Mouse (Mus musculus) liver, embryonic 12.5 days (tissue): ENCODE measurements around the gene Rptor. TPM values are rescaled to one million over a fixed set of nuclear protein-coding genes. Genes with fewer than 3 reads are reported as not detected.

Experiments used
- ATAC-seq: fragments of 200-750 bp; cut with Nextera tagmentation; 2 replicates; pipeline ENCODE4 v1.8.0; 2017; ENCODE audit warnings: moderate number of reproducible peaks, mild to moderate bottlenecking, moderate library complexity
- H3K27ac ChIP-seq: fragments of 300-500 bp; sonication (generic); 2 replicates; pipeline ENCODE4 v1.5.1; 2016; ENCODE audit warnings: mild to moderate bottlenecking
- H3K27me3 ChIP-seq: fragments of 300-500 bp; sonication (generic); replicated peaks from 2 replicates; pipeline ENCODE4 v1.6.1; 2016; ENCODE audit warnings: mild to moderate bottlenecking, moderate library complexity
- H3K36me3 ChIP-seq: fragments of 300-500 bp; sonication (generic); 2 replicates; pipeline ENCODE4 v1.6.1; 2016; ENCODE audit warnings: mild to moderate bottlenecking, moderate library complexity
- H3K4me1 ChIP-seq: fragments of 300-500 bp; sonication (generic); 2 replicates; pipeline ENCODE4 v1.6.1; 2016
- H3K4me2 ChIP-seq: fragments of 300-500 bp; sonication (generic); 2 replicates; pipeline ENCODE4 v1.6.1; 2016; ENCODE audit warnings: mild to moderate bottlenecking, moderate library complexity
- H3K4me3 ChIP-seq: fragments of 300-500 bp; sonication (generic); 2 replicates; pipeline ENCODE4 v1.5.1; 2016; ENCODE audit warnings: mild to moderate bottlenecking, moderate library complexity
- H3K9ac ChIP-seq: fragments of 300-500 bp; sonication (generic); 2 replicates; pipeline ENCODE4 v1.6.1; 2016; ENCODE audit warnings: mild to moderate bottlenecking, moderate library complexity
- H3K9me3 ChIP-seq: fragments of 300-500 bp; sonication (generic); replicated peaks from 2 replicates; pipeline ENCODE4 v1.6.1; 2016; ENCODE audit warnings: mild to moderate bottlenecking, moderate library complexity
- WGBS: fragments of 180-500 bp; shearing (Covaris S2); methylation state at CpG from one replicate; pipeline ENCODE4 v1.1.7; 2016; ENCODE audit not compliant: insufficient replicate concordance; 5-methylcytosine and 5-hydroxymethylcytosine counted together
- polyA plus RNA-seq: library from polyadenylated mRNA; unstranded; fragments of >200 nt; fragmentation: Nextera tagmentation; extraction: Ambion mirVana; gene quantifications from 2 replicates; pipeline ENCODE4 v1.2.1, GENCODE M21; 2016

Gene Rptor
- polyA plus RNA-seq, 1 experiment from 2014 or later, result 11.3 TPM

DNA sequence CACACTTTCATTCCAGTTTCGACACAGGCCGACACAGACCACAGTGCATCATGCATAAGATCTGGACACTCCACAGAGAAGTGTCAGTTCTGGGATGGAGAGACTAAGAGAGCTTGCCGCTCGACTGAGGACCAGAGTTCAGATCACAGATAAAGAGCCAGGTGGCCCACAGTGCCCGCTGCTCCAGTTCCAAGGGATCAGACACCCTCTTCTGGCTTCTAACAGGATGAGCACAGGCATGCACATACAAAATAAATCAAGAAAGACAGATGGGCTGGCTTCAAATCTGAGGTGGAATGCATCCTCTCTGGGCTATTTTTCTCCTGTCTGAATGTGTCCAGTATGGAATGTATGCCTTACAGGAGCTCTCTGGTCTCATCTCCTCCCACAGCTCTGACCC lies 324.1 kb downstream of the Rptor start:
- no peak overlapping the region for H3K27ac ChIP-seq
- no peak overlapping the region for H3K4me2 ChIP-seq
- 0 out of 2 replicates have a peak, but pooled peaks cover 4% of the 10 kb centered on the region for H3K9me3 ChIP-seq
- WGBS, result 64% methylated on average over 5 of the region's 5 CpGs
- H3K4me1 ChIP-seq, result peaks cover 5% of the 10 kb centered on the region; the same call in 1 of the 2 replicates
- H3K36me3 ChIP-seq, result no peaks in the 10 kb centered on the region
- no peak overlapping the region for H3K9ac ChIP-seq
- H3K27me3 ChIP-seq, result no peaks in the 10 kb centered on the region
- no peak for ATAC-seq
- H3K4me3 ChIP-seq, result no peak overlapping the region

GRCm38 (mm10) chr11:119928023-119928681 lies 325.4 kb downstream of the Rptor start:
- peak overlapping the region; percentile 22 for H3K4me3 ChIP-seq
- H3K9me3 ChIP-seq, result 0 out of 2 replicates have a peak, but pooled peaks cover 4% of the 10 kb centered on the region
- ATAC-seq, result no peak
- H3K36me3 ChIP-seq, result no peaks in the 10 kb centered on the region
- 17% methylated on average over 16 of the region's 16 CpGs for WGBS
- H3K27ac ChIP-seq, result no peak overlapping the region
- no peaks in the 10 kb centered on the region for H3K27me3 ChIP-seq
- H3K4me1 ChIP-seq, result peaks cover 5% of the 10 kb centered on the region; the same call in 1 of the 2 replicates
- H3K4me2 ChIP-seq, result peak overlapping the region; percentile 49
- 0 out of 2 replicates have a peak overlapping the region, but pooled peaks have one; percentile 3 for H3K9ac ChIP-seq

DNA sequence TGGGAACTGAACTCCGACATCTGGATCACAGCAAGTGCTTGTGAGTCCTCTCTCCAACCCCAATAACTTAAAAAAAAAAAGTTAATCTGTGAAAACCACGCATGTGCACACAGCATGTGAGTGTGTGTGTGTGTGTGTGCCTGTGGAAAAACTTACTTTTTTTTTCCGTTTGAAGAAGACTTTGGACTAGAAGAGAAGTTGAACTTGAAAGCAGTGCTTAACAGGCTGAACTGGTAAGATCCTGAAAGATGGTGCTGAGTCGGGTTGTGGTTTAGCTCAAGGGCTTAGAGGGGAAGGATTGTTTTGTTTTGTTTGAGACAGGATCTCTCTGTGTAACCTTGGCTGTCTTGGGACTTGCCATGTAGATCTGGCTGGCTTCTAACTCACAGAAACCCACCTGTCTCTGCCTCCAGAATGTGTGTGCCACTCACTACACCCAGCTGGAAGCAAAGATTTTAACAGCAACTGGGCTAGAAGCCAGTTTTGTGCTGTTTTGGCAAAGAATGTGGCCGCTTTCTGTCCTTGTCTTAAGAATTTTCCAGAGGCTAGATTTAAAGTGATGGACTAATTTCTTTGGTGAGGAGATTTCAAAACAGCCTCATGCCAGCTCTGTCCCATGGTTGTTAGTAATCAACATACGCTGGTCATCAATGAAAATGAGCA lies 327.0 kb downstream of the Rptor start:
- Histone ChIP-seq H3K9ac (no peak overlapping the region), H3K4me2 (no peak overlapping the region), H3K36me3 (no peaks in the 10 kb centered on the region), H3K9me3 (0 out of 2 replicates have a peak, but pooled peaks cover 4% of the 10 kb centered on the region), H3K27me3 (no peaks in the 10 kb centered on the region), H3K4me1 (peaks cover 5% of the 10 kb centered on the region; the same call in 1 of the 2 replicates), H3K4me3 (no peak overlapping the region), H3K27ac (no peak overlapping the region)
- WGBS, result 60% methylated on average over 6 of the region's 6 CpGs
- ATAC-seq, result no peak

DNA sequence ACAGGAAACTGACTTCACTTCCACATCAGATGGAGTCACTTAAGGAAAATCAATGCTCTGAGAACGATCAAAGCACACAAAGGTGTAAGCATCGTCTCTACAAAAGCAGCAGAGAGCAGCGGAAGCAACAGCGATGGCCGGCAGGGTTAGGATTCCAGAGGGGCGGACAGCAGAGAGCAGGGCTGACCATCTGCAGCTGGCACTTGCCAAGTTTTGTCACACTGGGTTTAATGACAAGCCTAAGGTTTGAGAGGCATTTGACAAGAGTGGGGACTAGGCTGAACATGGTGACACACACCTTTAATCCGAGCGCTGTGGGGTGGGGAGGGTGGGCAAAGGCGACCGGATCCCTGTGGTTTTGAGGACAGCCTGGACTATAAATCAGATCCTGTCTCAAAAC lies 329.1 kb downstream of the Rptor start:
- WGBS, result 63% methylated on average over 10 of the region's 10 CpGs
- 0 out of 2 replicates have a peak, but pooled peaks cover 4% of the 10 kb centered on the region for H3K9me3 ChIP-seq

GRCm38 (mm10) chr11:119933142-119933541 lies 330.4 kb downstream of the Rptor start:
- peaks cover 26% of the 10 kb centered on the region for H3K4me1 ChIP-seq
- H3K27ac ChIP-seq, result no peak overlapping the region
- H3K27me3 ChIP-seq, result peaks cover 16% of the 10 kb centered on the region
- no peak overlapping the region for H3K4me2 ChIP-seq
- 41% methylated on average over 4 of the region's 4 CpGs for WGBS
- no peak for ATAC-seq
- H3K9ac ChIP-seq, result no peak overlapping the region
- no peak overlapping the region for H3K4me3 ChIP-seq
- H3K36me3 ChIP-seq, result no peaks in the 10 kb centered on the region
- H3K9me3 ChIP-seq, result 0 out of 2 replicates have a peak, but pooled peaks cover 4% of the 10 kb centered on the region

More for the DNA sequence above, 329.1 kb downstream of the Rptor start:
- Histone ChIP-seq H3K4me3 (no peak overlapping the region), H3K9ac (no peak overlapping the region), H3K4me1 (peaks cover 17% of the 10 kb centered on the region), H3K36me3 (no peaks in the 10 kb centered on the region), H3K4me2 (no peak overlapping the region), H3K27ac (no peak overlapping the region), H3K27me3 (peaks cover 3% of the 10 kb centered on the region; the same call in 1 of the 2 replicates)
- no peak for ATAC-seq

GRCm38 (mm10) chr11:119933819-119934583 lies 331.3 kb downstream of the Rptor start:
- H3K36me3 ChIP-seq, result no peaks in the 10 kb centered on the region
- 0 out of 2 replicates have a peak, but pooled peaks cover 4% of the 10 kb centered on the region for H3K9me3 ChIP-seq
- 66% methylated on average over 8 of the region's 8 CpGs for WGBS
- H3K27ac ChIP-seq, result no peak overlapping the region
- H3K4me1 ChIP-seq, result peaks cover 34% of the 10 kb centered on the region
- no peak overlapping the region for H3K4me2 ChIP-seq
- no peak overlapping the region for H3K9ac ChIP-seq
- peaks cover 25% of the 10 kb centered on the region for H3K27me3 ChIP-seq
- no peak overlapping the region for H3K4me3 ChIP-seq
- ATAC-seq, result peak; percentile 15; the same call in 1 of the 2 replicates

DNA sequence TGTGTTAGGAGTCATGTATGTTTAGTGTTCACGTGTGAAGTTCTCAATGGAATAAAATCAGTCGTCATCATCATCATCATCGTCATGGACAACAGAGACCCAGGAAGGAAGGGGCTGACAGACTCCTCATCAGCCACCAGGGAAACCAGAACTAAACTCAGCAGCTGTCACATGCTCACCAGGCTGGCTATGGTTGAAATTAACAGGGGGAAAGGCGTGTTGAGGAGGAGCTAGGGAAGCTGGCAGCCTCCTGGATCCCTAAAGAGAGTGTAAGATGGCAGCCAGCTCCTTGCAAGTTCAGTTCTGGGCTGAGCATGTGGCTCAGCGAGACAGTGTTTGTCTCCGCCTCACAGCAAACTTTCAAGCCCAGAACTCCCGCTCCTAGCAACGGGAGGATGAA lies 332.1 kb downstream of the Rptor start:
- no peak overlapping the region for H3K9ac ChIP-seq
- no peak overlapping the region for H3K27ac ChIP-seq
- H3K4me3 ChIP-seq, result no peak overlapping the region
- H3K36me3 ChIP-seq, result no peaks in the 10 kb centered on the region
- H3K4me2 ChIP-seq, result no peak overlapping the region
- 58% methylated on average over 8 of the region's 8 CpGs for WGBS
- H3K9me3 ChIP-seq, result 0 out of 2 replicates have a peak, but pooled peaks cover 4% of the 10 kb centered on the region
- H3K27me3 ChIP-seq, result peaks cover 32% of the 10 kb centered on the region
- H3K4me1 ChIP-seq, result peaks cover 42% of the 10 kb centered on the region
- no peak for ATAC-seq

DNA sequence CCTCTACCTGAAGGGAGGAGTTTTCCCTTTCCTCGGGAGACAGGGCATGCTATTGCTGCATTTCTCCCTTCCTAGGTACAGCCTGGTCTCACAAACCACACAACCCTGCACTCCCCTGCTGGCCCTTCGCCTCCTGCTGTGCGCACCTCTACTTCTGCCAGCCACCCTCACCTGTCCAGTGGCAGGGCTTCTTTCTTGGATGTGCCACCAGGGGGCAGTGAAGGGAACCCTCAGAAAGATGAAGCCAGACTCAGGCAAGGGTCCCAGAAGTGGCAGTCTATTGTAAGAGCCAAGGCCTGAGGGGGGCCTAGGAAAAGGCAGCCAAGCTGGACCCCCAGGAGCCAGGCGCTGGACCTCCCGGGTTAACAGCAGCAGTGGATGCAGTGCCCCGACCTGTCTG lies 332.8 kb downstream of the Rptor start:
- Histone ChIP-seq H3K27ac (no peak overlapping the region), H3K4me2 (no peak overlapping the region), H3K9ac (no peak overlapping the region), H3K27me3 (peaks cover 39% of the 10 kb centered on the region), H3K9me3 (0 out of 2 replicates have a peak, but pooled peaks cover 4% of the 10 kb centered on the region), H3K4me3 (no peak overlapping the region), H3K36me3 (no peaks in the 10 kb centered on the region), H3K4me1 (peaks cover 49% of the 10 kb centered on the region)
- 45% methylated on average over 6 of the region's 6 CpGs for WGBS
- no peak for ATAC-seq

- Histone ChIP-seq H3K9me3 (no peaks in the 10 kb centered on the region), H3K4me2 (no peak overlapping the region), H3K4me3 (no peak overlapping the region), H3K27ac (0 out of 2 replicates have a peak overlapping the region, but pooled peaks have one; percentile 22), H3K27me3 (peaks cover 49% of the 10 kb centered on the region), H3K36me3 (no peaks in the 10 kb centered on the region), H3K4me1 (peaks cover 59% of the 10 kb centered on the region), H3K9ac (no peak overlapping the region; the same call in 1 of the 2 replicates)
- ATAC-seq, result no peak
- 63% methylated on average over 2 of the region's 2 CpGs for WGBS
These were observed 333.8 kb downstream of the Rptor start for GRCm38 (mm10) chr11:119936456-119936855.

DNA sequence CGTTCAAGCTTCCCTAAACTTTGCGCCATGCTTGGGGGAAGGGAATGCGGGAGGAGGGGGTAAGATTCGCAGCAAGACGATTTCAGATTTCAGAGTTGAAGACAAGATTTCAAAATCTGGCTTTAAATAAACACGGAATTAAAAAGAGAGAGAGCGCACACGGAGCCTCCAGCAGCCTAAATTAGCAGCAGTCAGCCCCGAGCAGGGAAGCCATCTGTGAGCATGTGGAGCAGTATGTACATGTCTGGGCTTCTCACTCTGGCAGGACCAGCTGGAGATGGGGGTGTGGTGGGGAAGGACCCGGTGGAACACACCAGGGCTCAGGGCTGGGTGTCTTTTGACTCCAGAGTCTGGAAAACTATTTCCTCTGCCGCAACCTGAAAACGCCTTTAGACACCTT lies 334.5 kb downstream of the Rptor start:
- Histone ChIP-seq H3K9me3 (no peaks in the 10 kb centered on the region), H3K27me3 (peaks cover 57% of the 10 kb centered on the region), H3K4me2 (no peak overlapping the region), H3K27ac (0 out of 2 replicates have a peak overlapping the region, but pooled peaks have one; percentile 22), H3K4me3 (no peak overlapping the region), H3K9ac (no peak overlapping the region), H3K36me3 (no peaks in the 10 kb centered on the region), H3K4me1 (peaks cover 67% of the 10 kb centered on the region)
- no peak for ATAC-seq
- 53% methylated on average over 12 of the region's 12 CpGs for WGBS

DNA sequence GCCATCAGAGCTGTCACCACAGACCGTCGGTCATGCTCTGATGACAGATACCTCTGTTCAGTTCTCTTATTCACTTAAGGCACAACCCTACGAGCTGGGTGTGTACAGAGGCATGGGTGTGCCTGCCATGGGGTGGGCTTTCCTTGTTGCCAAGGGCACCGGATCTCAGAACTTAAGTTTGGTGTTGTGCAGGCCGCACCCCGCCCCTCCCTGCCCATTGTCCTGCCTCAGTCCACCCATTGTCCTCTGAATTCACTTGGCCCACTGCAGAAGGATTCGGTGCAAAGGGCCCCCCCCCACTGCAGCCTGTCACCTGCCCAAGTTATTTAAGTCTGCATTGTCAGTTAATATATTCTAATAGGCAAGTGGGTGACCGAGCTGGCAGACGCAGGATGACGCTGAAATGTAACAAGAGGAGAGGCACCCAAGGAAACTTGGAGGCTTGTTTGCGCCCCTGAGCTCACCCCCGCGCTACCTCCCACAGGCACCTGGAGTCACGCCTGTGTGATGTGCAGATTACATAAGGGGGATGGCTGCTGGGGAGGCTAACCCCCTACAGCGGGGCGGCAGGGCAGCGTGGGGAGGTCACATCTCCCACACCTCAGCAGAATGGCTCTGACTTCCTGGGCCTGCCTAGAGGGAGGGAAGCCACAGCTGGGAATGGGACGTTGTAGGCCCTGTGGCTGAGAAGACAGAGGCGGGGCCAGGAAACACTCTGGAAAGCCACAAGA lies 335.2 kb downstream of the Rptor start:
- WGBS, result 47% methylated on average over 19 of the region's 19 CpGs
- H3K9me3 ChIP-seq, result no peaks in the 10 kb centered on the region
- H3K4me2 ChIP-seq, result peak overlapping the region; percentile 37
- H3K27ac ChIP-seq, result peak overlapping the region; percentile 69
- ATAC-seq, result no peak
- no peak overlapping the region for H3K4me3 ChIP-seq
- H3K4me1 ChIP-seq, result peaks cover 70% of the 10 kb centered on the region
- peaks cover 59% of the 10 kb centered on the region for H3K27me3 ChIP-seq
- 0 out of 2 replicates have a peak overlapping the region, but pooled peaks have one; percentile 2 for H3K9ac ChIP-seq
- no peaks in the 10 kb centered on the region for H3K36me3 ChIP-seq
